Mouse (Mus musculus) CH12.LX (cell line): Measurements from ENCODE around the gene Abr. TPM values are rescaled to one million over a fixed set of nuclear protein-coding genes. Genes with fewer than 3 reads are reported as not detected.

Experiments
- DNase-seq: peaks from one replicate; pipeline ENCODE4 v3.0.0-alpha.2; 2013; ENCODE audit errors: extremely low read depth
- H3K27ac ChIP-seq: 2 replicates; pipeline ENCODE4 v1.5.1; 2012; ENCODE audit warnings: low read depth, mild to moderate bottlenecking, control low read depth, moderate library complexity; ENCODE audit not compliant: insufficient read depth
- H3K27me3 ChIP-seq: replicated peaks from 2 replicates; pipeline ENCODE3; 2012; ENCODE audit warnings: inconsistent platforms
- H3K36me3 ChIP-seq, 2 experiments: replicated peaks in 1 of 2; 2 replicates each; pipeline versions ENCODE3 to v1.6.1; 2012; ENCODE audit warnings: inconsistent platforms in 1 of 2, low read length in 1 of 2, mild to moderate bottlenecking in 1 of 2, mixed read lengths in 1 of 2, moderate library complexity in 1 of 2; ENCODE audit not compliant: control insufficient read depth in 1 of 2, insufficient read depth in 1 of 2
- H3K4me1 ChIP-seq, 2 experiments: 2 replicates each; pipeline ENCODE4 v1.6.1; 2012; ENCODE audit warnings: inconsistent platforms in 1 of 2, moderate library complexity in 1 of 2; ENCODE audit not compliant: insufficient read depth in 2 of 2, control insufficient read depth in 1 of 2
- H3K4me2 ChIP-seq: 2 replicates; pipeline ENCODE4 v1.6.1; 2012; ENCODE audit warnings: low read depth, mild to moderate bottlenecking, control low read depth; ENCODE audit not compliant: poor library complexity, insufficient read depth, severe bottlenecking
- H3K4me3 ChIP-seq, 3 experiments: fragments of 150-350 bp in 1 of 3; sonication (generic) in 1 of 3; replicated peaks in 1 of 3; 2 replicates each; pipeline versions ENCODE3 to v1.5.1; 2011 to 2012; ENCODE audit warnings: low read depth in 2 of 3, low read length in 2 of 3, mild to moderate bottlenecking in 2 of 3, moderate library complexity in 2 of 3, control low read depth in 1 of 3, improper control_type of control experiment in 1 of 3, inconsistent platforms in 1 of 3, mixed read lengths in 1 of 3; ENCODE audit not compliant: poor library complexity in 1 of 3
- H3K79me2 ChIP-seq: replicated peaks from 2 replicates; pipeline ENCODE4 v1.6.1; 2012; ENCODE audit warnings: mild to moderate bottlenecking, moderate library complexity; ENCODE audit not compliant: control insufficient read depth, poor library complexity, insufficient read depth, severe bottlenecking; ENCODE audit errors: extremely low read depth
- H3K9ac ChIP-seq: 2 replicates; pipeline ENCODE4 v1.6.1; 2012; ENCODE audit warnings: low read depth, mild to moderate bottlenecking, control low read depth, moderate library complexity; ENCODE audit not compliant: insufficient read depth
- H3K9me3 ChIP-seq: replicated peaks from 2 replicates; pipeline ENCODE3; 2012; ENCODE audit warnings: low read length, inconsistent platforms, mixed read lengths
- BHLHE40 ChIP-seq: IDR thresholded peaks from 2 replicates; pipeline ENCODE4 v1.6.1; 2011; ENCODE audit warnings: mild to moderate bottlenecking, low read depth, low read length, improper control_type of control experiment
- CTCF ChIP-seq, 2 experiments: IDR thresholded peaks in 1 of 2; conservative IDR thresholded peaks in 1 of 2; 2 replicates each; pipeline ENCODE4 v1.5.1; 2011 to 2012; ENCODE audit warnings: low read depth in 2 of 2, low read length in 2 of 2, improper control_type of control experiment in 1 of 2, inconsistent platforms in 1 of 2, mild to moderate bottlenecking in 1 of 2, moderate library complexity in 1 of 2
- E2F4 ChIP-seq: IDR thresholded peaks from 2 replicates; pipeline ENCODE4 v1.6.1; 2011; ENCODE audit warnings: low read depth, low read length, improper control_type of control experiment; ENCODE audit not compliant: insufficient replicate concordance
- ELF1 ChIP-seq: IDR thresholded peaks from 2 replicates; pipeline ENCODE4 v1.6.1; 2014; ENCODE audit warnings: low read depth, mild to moderate bottlenecking, inconsistent platforms, low read length, improper control_type of control experiment
- EP300 ChIP-seq: IDR thresholded peaks from 2 replicates; pipeline ENCODE4 v1.6.1; 2011; ENCODE audit warnings: low read length, improper control_type of control experiment
- ETS1 ChIP-seq: conservative IDR thresholded peaks from 2 replicates; pipeline ENCODE4 v1.6.1; 2012; ENCODE audit warnings: low read depth, mild to moderate bottlenecking, inconsistent platforms, low read length, improper control_type of control experiment, moderate library complexity
- GABPA ChIP-seq: IDR thresholded peaks from 2 replicates; pipeline ENCODE4 v1.6.1; 2012; ENCODE audit warnings: low read depth, low read length, improper control_type of control experiment, inconsistent platforms; ENCODE audit not compliant: insufficient replicate concordance
- HCFC1 ChIP-seq: IDR thresholded peaks from 2 replicates; pipeline ENCODE4 v1.6.1; 2012; ENCODE audit warnings: low read depth, mild to moderate bottlenecking, inconsistent platforms, low read length, improper control_type of control experiment
- IRF4 ChIP-seq: IDR thresholded peaks from 2 replicates; pipeline ENCODE4 v1.6.1; 2014; ENCODE audit warnings: low read depth, mild to moderate bottlenecking, inconsistent platforms, low read length, improper control_type of control experiment
- JUN ChIP-seq: IDR thresholded peaks from 2 replicates; pipeline ENCODE4 v1.6.1; 2011; ENCODE audit warnings: low read depth, mild to moderate bottlenecking, low read length, improper control_type of control experiment, moderate library complexity; ENCODE audit not compliant: insufficient read depth
- MAFK ChIP-seq: IDR thresholded peaks from 2 replicates; pipeline ENCODE4 v1.6.1; 2011; ENCODE audit warnings: low read length, improper control_type of control experiment; ENCODE audit not compliant: insufficient replicate concordance
- MXI1 ChIP-seq: IDR thresholded peaks from 2 replicates; pipeline ENCODE4 v1.6.1; 2011; ENCODE audit warnings: mild to moderate bottlenecking, low read depth, low read length, improper control_type of control experiment
- MYC ChIP-seq: IDR thresholded peaks from 2 replicates; pipeline ENCODE4 v1.6.1; 2011; ENCODE audit warnings: low read depth, mild to moderate bottlenecking, improper control_type of control experiment, low read length
- NELFE ChIP-seq: IDR thresholded peaks from 2 replicates; pipeline ENCODE4 v1.6.1; 2011; ENCODE audit warnings: low read depth, low read length, improper control_type of control experiment
- NRF1 ChIP-seq: IDR thresholded peaks from 2 replicates; pipeline ENCODE4 v1.6.1; 2014; ENCODE audit warnings: low read depth, mild to moderate bottlenecking, inconsistent platforms, low read length, improper control_type of control experiment, moderate library complexity
- POLR2A ChIP-seq: IDR thresholded peaks from 2 replicates; pipeline ENCODE4 v1.6.1; 2011; ENCODE audit warnings: low read depth, mild to moderate bottlenecking, improper control_type of control experiment, low read length
- POLR2AphosphoS2 ChIP-seq: IDR thresholded peaks from 2 replicates; pipeline ENCODE4 v1.6.1; 2011; ENCODE audit warnings: low read depth, low read length, improper control_type of control experiment
- RAD21 ChIP-seq: IDR thresholded peaks from 2 replicates; pipeline ENCODE4 v1.6.1; 2011; ENCODE audit warnings: low read depth, mild to moderate bottlenecking, low read length, improper control_type of control experiment, moderate library complexity
- TBP ChIP-seq: conservative IDR thresholded peaks from 2 replicates; pipeline ENCODE4 v1.6.1; 2011; ENCODE audit warnings: low read depth, low read length, improper control_type of control experiment
- TCF12 ChIP-seq: IDR thresholded peaks from 2 replicates; pipeline ENCODE4 v1.6.1; 2014; ENCODE audit warnings: low read depth, mild to moderate bottlenecking, inconsistent platforms, low read length, improper control_type of control experiment
- dilution Hi-C: fragments of 300-500 bp; cut with MboI; formaldehyde crosslinking; loops from 2 replicates; pipeline ENCODE4 v1.14.3; 2020; ENCODE audit warnings: low sequenced_read_pairs; ENCODE audit not compliant: extremely low pct_unique_long_range_greater_than_20kb, extremely low pct_ligation_motif_present
- in situ Hi-C: fragments of 300-500 bp; cut with MboI; formaldehyde crosslinking; loops from 3 replicates; pipeline ENCODE4 v1.14.3; 2019; ENCODE audit warnings: low sequenced_read_pairs, low pct_ligation_motif_present, low pct_unique_long_range_greater_than_20kb, mixed read lengths
- polyA plus RNA-seq: library from polyadenylated mRNA; unstranded; fragments of >175 nt; gene quantifications from 2 replicates; pipeline ENCODE4 v1.2.1, GENCODE M21; 2012; ENCODE audit warnings: low read depth; ENCODE audit not compliant: insufficient read length
- total RNA-seq, 2 experiments: library from RNA; depleted of rRNA; stranded (reverse); fragments of 300-350 nt in 1 of 2; fragments of >200 nt in 1 of 2; gene quantifications; 2 replicates each; pipeline ENCODE4 v1.2.3; 2012 to 2014

Gene Abr
- total RNA-seq (2012; rRNA removed) (37.4 and 38.5 TPM in 2 replicates), total RNA-seq (2014; rRNA removed) (21.0 and 21.4 TPM in 2 replicates), polyA plus RNA-seq (41.4 and 49.5 TPM in 2 replicates)

DNA sequence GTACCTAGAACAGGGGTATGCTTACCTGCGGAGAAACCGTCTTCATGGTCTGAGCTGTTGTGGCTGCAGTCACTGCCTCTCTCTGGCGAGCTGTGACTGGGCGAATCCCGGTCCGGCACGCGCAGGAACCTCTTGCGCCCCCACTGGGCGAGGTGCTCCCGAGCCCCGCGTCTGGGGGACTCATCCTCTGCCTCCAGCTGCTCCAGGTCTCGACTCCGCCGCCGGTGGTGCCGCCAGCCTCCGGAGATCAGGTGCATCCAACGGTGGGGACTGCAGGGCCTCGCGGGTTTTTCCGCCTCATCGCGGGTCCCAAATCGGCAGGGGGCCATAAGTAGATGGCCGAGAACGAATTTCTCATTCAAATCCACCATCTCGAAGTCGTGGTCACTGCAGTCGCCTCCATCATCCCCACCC, at the start of gene Abr:
Gene Abr, minus strand, starts transcription at position 163 of the 414 bp plus-strand sequence.
- Histone ChIP-seq H3K4me3 (peak within 1 kb of the TSS in 1 of 3 experiments; percentile 58), H3K36me3 (no peaks in the 10 kb centered on the region), H3K27me3 (peaks cover 51% of the 10 kb centered on the region), H3K4me2 (peak within 1 kb of the TSS; percentile 73), H3K9me3 (peaks cover 11% of the 10 kb centered on the region), H3K79me2 (no peaks in the 10 kb centered on the region), H3K27ac (no peak within 1 kb of the TSS), H3K4me1 (peaks cover 0 to 7% of the 10 kb centered on the region in 2 experiments; a peak in 2 of 4 replicates), H3K9ac (peak within 1 kb of the TSS; percentile 1; the same call in 1 of the 2 replicates)
- in situ Hi-C loops (no loop called here), dilution Hi-C loops (no loop called here)
- TF ChIP-seq EP300 = no peak
- TF ChIP-seq E2F4 = no peak
- TF ChIP-seq BHLHE40 = no peak
- TF ChIP-seq NRF1 = peak; percentile 18; the same call in 1 of the 2 replicates
- TF ChIP-seq CTCF (conservative IDR thresholded peaks at IDR 0.05 in 1 of 2, IDR thresholded peaks at IDR 0.05 in 1 of 2; ENCODE audit: low read depth in 2 of 2, low read length in 2 of 2) = peak in 1 of 2 experiments; percentile 45; a peak in 2 of 4 replicates
- TF ChIP-seq NELFE = no peak
- no peak for TF ChIP-seq POLR2A
- TF ChIP-seq HCFC1 = no peak
- no peak; the same call in none of the 2 replicates for TF ChIP-seq RAD21
- no peak for TF ChIP-seq MAFK
- TF ChIP-seq MXI1 = no peak
- TF ChIP-seq ETS1 = no peak
- TF ChIP-seq JUN = no peak
- no peak for TF ChIP-seq GABPA
- no peak for TF ChIP-seq TBP
- no peak for DNase-seq

DNA sequence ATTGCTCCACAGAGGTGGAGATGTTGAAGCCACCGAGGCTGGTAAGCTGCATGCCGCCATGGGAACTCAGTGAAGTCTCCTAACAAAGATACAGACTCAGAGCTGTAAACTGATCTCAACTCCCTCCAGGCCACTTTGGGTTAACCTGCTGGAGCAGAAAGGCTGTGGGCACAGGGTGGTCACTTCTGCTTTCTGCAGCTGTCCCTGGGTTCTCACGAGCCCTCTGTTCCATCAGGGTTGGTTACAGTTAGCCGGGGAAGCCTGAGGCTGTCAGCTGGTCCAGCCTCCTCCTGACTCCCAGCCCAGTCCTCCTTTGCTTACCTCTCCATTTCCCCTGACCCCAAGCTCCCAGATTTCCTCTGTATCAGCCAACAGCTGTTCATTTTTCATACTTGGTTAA, 45.7 kb upstream of the Abr start:
- TF ChIP-seq ETS1 = peak; percentile 37
- TF ChIP-seq ELF1 = no peak
- no peak for TF ChIP-seq JUN
- TF ChIP-seq BHLHE40 = peak; percentile 34; the same call in 1 of the 2 replicates
- no peak for TF ChIP-seq NRF1
- no peak for TF ChIP-seq NELFE
- no peak for TF ChIP-seq MYC
- no peak for TF ChIP-seq POLR2AphosphoS2
- no peak for TF ChIP-seq TBP
- no peak for TF ChIP-seq E2F4
- peak; percentile 36; the same call in 1 of the 2 replicates for TF ChIP-seq IRF4
- TF ChIP-seq EP300 = peak; percentile 50
- no peak for TF ChIP-seq TCF12
- Histone ChIP-seq H3K27me3 (peaks cover 19% of the 10 kb centered on the region), H3K79me2 (no peaks in the 10 kb centered on the region), H3K4me1 (peaks cover 0 to 17% of the 10 kb centered on the region in 2 experiments; a peak in 2 of 4 replicates), H3K9me3 (peaks cover 3% of the 10 kb centered on the region), H3K4me3 (no peak overlapping the region), H3K27ac (no peak overlapping the region), H3K36me3 (no peaks in the 10 kb centered on the region), H3K9ac (no peak overlapping the region), H3K4me2 (no peak overlapping the region)
- dilution Hi-C loops (no loop called here), in situ Hi-C loops (no loop called here)
- DNase-seq = peak; percentile 49
